Mouse (Mus musculus) stomach, adult 2 months (tissue): Measurements from ENCODE around the gene Slamf7. TPM values are rescaled to one million over a fixed set of nuclear protein-coding genes. Genes with fewer than 3 reads are reported as not detected.

Experiments used
- polyA plus RNA-seq: library from polyadenylated mRNA; depleted of rRNA; stranded (reverse); fragments of >200 nt; gene quantifications from 2 replicates; pipeline ENCODE4 v1.2.3, GENCODE M21; 2012; rRNA removed

Slamf7 gene
- 0.05 and 0.23 TPM in 2 replicates for polyA plus RNA-seq

GRCm38 (mm10) chr1:171652734-171653133, at the start of gene Slamf7:
TSS of gene Slamf7 (minus strand) at chr1:171653035.

GRCm38 (mm10) chr1:171681531-171682299, 28.9 kb upstream of the Slamf7 start, which contains the start of gene Cd48:
TSS of gene Cd48 (plus strand) at chr1:171682009.

GRCm38 (mm10) chr1:171607176-171607575, 45.7 kb downstream of the Slamf7 start, which contains the start of gene Ly9:
TSS of gene Ly9 (minus strand) at chr1:171607410.

Other genes starting within 250 kb of the Slamf7 start
- gene Usf1, start 241.7 kb downstream of the Slamf7 start, polyA plus RNA-seq: 35.3 and 39.4 TPM in 2 replicates
- 26.3 and 54.4 TPM in 2 replicates for gene Tstd1, start 234.2 kb downstream of the Slamf7 start, polyA plus RNA-seq
- 43.0 and 50.4 TPM in 2 replicates for gene F11r, start 215.5 kb downstream of the Slamf7 start, polyA plus RNA-seq
- 0.88 and 2.0 TPM in 2 replicates for gene Alyref2, start 149.6 kb downstream of the Slamf7 start, polyA plus RNA-seq
- gene Itln1, start 117.7 kb downstream of the Slamf7 start, polyA plus RNA-seq: 2.5 and 36.8 TPM in 2 replicates
- 0.10 TPM in 1 of 2 replicates, not detected in the other for gene Cd244a, start 93.8 kb downstream of the Slamf7 start, polyA plus RNA-seq
- gene Ly9, start 45.6 kb downstream of the Slamf7 start, polyA plus RNA-seq: 0.12 and 0.25 TPM in 2 replicates
- 0.29 and 0.30 TPM in 2 replicates for gene Cd48, start 29.0 kb upstream of the Slamf7 start, polyA plus RNA-seq
- gene Slamf1, start 114.1 kb upstream of the Slamf7 start, polyA plus RNA-seq: not detected in 2 replicates
- gene Cd84, start 186.7 kb upstream of the Slamf7 start, polyA plus RNA-seq: 0.16 and 0.50 TPM in 2 replicates
- 0.02 TPM in 1 of 2 replicates, not detected in the other for gene Gm10521, start 242.6 kb upstream of the Slamf7 start, polyA plus RNA-seq